Mouse (Mus musculus) spleen, postnatal 10 days (tissue): ENCODE results near the gene Pdxk.

Source experiments
- DNase-seq, 2 experiments: peaks; one replicate each; pipeline ENCODE4 v3.0.0; 2021 to 2022; ENCODE audit warnings: low spot score in 2 of 2

Pdxk gene

DNA sequence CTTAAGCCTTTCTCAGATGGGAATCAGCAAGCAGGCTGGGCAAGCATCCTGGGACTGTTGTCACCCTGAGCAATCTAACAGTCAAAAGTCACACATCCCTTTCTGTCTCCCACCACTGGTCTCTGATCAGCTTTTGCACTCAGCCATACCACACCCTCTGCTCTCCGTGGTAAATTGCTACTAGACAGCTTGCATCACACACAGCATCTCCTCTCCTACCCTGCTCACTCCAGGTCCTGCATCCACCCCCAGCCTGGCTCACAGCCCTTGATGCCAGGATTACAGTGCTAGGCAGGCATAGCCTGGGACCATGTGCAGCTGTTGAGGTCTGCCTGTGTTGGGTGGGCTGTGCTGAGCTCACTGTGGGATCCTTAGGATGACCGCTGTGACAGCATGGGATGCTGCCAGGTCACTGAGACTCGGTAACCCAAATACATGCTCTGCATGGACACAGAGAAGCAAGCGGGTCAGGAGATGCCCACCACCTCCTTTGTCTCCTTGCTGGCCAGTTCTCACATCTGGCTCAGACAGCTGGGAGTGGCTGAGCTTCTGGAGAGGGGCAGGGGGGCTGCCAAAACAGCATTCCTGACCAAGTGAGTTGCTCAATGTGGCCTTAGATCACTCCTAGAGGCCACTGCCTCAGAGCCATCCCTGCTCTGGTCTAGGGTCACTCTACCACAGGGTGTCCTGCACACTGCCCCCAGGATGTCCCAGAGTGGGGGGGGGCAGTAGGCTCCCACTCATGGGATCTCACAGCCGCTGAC, 6.2 kb downstream of the Pdxk start:
- DNase-seq: no peak

DNA sequence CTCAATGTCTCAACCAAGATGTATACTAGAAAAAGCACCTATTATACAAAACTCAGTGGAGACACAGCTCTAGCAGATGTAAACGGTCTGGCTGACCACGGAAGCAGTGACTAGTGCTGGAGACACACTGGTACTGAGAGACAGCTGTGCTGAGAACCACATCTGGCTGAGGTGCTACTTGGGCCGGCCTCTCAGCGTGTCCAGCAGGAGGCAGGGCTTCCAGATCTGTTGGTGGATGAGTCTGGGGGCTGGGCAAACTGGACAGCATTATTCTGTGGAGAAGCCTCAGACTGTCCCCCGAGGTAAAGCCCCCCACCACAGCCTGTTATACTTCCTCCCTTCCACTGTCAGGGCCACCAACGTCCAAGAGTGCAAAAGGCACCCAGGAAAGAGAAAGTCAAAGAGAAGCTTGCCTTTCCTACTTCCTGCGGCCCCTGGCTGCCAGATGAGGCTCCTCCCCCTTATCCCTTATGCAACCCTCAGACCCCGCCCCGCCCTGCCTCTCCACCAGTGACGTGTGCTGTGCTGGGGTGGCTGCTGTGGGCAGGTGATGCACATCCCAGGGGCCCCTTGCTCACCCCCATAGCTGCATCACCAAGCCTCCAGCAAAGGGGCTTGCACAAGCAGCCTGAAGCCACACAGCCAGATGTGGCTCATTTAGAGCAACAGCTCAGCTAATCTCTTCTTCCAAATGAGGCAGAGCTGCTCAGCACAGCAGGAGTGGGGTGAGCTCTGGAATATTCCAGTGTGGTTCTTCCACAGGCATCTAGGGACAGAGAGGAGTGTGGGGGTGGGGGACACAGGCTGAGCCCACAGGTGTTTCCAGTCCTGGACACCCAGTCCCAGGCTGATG, 7.1 kb downstream of the Pdxk start:
- DNase-seq: peak in 1 of 2 experiments; percentile 72

DNA sequence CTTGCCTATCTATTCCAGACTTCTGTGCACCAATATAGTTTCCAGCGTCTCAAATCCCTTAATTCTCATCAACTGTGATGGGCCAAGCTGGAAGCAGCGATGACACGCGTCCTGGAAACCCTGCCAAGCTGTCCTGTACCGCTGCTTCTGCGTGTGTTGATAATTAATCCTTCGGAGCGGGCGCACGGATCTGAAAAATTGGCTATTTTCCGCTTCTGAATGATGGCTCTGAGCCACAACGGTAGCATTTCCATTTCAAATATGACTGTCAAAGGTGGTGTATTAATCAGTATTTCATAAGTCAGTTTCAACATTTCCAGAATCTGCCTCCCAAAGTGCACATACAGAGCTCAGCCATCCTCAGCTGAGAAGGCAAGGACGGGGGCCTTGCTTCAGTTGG, 8.1 kb downstream of the Pdxk start:
- no peak for DNase-seq

DNA sequence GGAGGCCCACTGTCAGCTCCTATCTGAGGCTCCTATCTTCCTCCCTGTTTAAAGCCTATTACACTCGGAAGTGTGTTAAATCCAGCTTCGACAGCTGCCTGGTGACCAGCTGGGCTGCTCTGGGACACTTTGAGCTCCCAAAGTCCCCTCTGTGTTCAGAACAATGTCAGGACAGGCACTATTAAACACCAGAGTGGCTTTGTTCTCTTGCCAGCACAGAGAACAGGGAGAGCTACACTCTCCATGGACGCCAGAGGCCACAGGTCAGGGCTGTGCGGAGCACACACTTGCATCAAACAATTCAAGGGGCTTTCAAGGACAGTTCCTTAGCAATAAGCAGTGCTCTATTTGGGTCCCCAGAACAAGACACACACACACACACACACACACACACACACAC, 12.1 kb downstream of the Pdxk start:
- no peak for DNase-seq

DNA sequence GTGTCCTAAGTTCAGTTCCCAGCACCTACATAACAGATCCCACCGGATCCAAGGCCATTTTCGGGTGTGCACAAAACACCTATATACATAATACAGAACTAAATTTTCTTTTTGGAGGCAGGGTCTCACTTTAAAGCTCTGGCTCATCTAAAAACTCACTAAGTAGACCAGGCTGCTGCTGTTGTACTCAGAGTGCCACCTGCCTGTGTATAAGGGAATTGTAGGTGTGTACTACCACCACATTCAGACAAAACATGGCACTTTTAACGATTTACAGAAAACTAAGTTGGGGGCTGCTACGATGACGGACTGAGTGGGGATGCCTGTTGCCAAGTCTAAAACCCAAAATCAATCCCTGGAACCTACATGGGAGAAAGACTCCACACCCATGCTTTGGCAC, 14.0 kb downstream of the Pdxk start:
- no peak for DNase-seq

DNA sequence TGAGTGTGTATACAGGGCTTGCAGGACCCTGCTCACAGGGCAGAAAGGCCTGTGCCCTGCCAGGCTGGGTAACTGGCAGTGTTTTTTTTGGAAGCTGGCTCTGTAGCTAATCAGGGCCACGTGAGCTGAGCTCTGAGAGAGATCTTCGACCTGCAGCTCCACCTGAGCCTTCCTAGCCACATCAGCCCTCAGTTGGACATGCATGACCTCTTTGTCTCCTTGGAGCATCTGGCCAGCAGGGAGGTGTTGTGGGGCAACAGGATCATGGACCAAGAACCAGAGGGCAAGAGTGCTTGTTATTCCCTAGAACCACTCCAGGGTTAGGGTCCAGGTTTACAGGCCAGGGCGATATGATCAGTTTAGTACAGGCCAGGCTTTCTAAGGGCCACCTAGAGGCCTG, 17.4 kb downstream of the Pdxk start:
- no peak for DNase-seq

DNA sequence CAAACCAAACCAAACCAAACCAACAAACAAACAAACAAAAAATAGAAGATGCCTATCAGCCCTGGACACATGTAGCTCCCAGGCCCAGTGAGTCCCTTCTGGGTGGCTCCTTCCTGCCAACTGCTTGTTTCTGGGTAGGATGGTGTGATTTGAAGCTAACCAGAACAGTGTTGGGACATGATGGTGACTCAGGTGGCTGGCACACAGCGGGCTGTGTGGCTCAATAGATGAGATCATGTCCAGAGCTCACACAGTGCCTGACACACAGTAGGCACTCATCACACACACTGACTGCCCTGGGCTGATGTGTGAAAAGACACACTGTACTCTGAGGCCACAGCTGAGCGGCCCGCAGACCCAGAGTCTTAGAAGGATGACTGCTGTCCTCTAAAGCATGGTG, 18.6 kb downstream of the Pdxk start:
- DNase-seq: no peak

DNA sequence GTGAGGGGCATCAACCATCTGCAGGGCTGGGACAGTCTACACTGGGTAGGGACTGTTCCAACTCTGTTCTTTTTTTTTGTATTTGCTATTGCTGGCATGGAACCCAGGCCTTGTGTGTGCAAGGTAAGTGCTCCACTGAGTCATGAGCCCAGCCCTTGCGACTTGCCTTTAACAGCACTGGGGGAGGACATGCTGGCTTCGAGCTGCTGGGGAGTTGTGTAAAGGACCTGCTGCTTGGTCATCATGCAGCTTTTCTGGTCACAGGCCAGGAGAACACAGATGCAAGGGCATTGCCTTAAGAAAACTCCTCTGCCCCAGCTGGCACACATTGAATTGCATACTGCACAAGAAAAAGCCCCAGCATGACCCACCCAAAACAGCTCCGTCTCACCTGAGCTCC, 22.5 kb downstream of the Pdxk start:
- DNase-seq: no peak

DNA sequence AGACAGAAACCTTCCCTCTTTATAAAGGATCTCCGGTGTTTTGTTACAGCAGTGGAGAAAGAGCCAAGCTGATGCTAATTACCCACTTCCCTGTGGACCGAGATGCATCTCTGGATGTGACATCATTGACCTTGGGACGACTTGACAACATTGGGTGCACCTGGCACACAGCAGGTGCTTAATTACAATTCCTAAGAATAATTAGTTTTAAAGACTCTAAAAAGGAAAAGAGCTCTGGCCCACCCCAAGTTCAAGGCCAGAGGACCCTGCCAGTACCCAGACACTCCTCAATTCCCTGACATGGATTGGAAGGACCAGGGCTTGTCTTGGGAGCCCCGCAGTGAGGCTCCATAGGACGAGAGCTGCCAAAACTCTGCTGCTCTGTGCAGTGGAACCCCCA, 23.2 kb downstream of the Pdxk start:
- DNase-seq: no peak

DNA sequence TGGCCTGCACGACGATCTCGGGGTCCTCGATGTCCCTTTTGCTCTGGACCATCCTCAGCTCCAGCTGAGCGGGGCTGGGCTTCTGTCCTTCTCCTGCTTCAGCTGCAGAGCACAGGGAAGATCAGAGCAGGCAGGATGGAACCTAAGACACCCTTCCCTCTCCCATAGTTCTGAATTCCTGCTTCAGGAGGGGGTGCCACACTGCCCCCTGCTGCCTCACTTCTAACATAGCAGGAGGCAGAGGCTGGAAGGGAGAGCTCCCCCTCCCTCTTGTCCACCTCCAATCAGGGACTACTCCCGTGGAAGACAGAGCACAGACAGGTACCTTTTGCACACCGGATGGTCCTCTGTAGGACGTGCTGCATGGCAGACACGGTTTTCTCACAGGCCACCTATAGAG, 24.0 kb downstream of the Pdxk start:
- peak in 1 of 2 experiments; percentile 43 for DNase-seq

DNA sequence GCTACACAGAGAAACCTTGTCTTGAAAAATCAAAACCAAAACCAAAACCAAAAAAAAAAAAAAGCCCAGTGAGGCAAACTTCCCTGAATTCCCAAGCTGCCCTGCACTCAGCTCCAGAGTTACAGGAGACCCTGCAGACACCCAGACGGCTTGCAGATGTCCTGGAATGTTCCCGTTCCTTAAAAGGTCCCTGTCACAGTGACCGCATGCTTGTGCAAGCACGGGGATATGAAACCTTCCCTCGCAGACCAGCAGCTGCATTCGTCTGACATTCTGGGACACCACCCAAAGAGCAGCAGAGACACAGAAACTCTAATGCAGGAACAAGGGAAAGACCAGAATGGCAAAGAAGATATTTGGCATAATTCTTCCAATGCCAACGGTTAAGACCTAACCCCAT, 24.8 kb downstream of the Pdxk start:
- no peak for DNase-seq

DNA sequence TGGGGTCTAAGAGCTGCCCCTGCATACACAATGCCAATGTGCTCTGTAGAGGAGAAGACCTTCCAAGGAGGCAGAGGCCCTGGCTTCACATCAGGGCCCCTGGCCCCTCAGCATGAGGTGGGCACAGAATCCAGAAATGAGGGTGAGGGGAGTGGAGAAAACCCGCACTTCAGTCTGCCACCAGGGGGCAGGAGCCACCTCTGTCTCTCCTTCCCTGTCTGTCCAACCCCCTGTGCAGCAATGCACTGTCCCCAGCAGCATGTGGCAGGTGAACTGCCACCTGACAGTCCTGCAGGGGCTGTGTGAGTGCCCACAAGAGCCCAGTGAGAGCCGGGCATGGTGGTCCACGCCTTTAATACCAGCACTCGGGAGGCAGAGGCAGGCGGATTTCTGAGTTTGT, 25.2 kb downstream of the Pdxk start:
- DNase-seq: peak in 1 of 2 experiments; percentile 52

DNA sequence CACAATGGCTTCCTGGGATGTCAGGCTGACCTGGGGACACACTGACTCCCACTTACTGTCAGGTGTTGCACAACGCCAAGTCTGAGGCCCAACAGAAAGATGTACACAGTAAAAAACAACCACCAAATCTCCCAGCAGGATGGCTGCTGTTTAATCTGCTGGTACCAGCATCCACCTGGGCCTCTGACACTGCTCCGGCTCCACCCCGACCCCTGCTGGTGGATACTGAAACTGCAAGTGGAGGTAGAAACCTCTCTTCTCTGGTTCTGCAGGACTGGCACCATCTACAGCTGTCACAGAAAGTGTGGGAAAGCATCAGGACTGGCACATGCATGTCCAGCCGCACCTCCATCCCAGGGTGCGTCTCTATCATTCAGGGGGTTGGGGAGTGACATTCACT, 26.7 kb downstream of the Pdxk start:
- DNase-seq: peak; percentile 87 to 93

DNA sequence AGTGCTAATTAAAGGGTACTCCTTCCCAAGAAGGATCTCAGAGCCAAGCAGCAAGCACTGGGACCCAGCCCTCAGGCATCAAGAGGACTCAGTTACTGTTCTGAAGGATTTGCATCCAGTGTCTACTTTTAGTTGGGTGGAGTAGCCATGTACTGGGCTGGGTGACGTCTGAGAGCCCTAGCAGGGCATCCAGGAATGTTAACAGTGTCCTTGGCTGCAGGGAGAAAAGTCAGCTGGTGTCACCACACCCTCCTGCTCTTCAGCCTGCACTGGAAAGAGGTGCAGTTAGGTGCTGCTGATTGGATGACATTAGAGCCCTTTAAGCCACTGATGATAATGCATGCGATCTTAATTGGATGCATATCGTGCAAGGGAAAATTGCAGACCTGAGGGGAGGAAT, 31.9 kb downstream of the Pdxk start:
- no peak for DNase-seq

DNA sequence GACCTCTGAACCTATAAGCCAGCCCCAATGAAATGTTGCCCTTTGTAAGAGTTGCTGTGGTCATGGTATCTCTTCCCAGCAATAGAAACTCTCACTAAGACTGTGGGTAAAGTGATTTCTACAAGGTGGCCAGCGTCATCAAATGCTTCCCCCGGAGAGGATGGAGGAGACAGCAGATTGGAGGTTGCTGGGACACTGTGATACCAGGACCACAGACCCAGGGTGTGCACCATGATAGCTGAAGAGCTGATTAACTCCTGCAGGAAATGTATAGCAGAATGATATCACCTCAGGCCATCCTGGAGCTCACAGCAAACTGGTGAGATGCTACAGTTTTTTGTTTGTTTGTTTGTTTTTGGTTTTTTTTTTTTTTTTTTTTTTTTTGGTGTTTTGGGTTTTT, 35.0 kb downstream of the Pdxk start:
- DNase-seq: no peak

DNA sequence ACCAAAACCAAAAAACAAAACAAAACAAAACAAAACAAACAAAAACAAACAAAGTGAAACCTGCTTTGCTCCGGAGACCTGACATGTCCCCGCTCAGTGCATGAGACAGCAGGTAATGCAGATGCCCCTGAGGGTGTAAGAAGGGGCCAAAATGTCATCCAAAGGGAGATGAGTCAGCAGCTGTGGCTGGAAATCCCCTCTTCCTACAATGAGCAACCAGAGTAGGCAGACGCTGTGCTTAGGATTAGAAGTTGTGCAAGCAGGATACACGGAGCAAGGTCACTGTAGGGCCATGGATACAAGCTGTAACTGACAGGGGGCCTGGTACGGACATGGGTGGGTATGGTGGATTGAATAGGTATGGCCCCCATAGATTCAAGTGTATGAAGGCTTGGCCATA, 35.6 kb downstream of the Pdxk start:
- DNase-seq: no peak

DNA sequence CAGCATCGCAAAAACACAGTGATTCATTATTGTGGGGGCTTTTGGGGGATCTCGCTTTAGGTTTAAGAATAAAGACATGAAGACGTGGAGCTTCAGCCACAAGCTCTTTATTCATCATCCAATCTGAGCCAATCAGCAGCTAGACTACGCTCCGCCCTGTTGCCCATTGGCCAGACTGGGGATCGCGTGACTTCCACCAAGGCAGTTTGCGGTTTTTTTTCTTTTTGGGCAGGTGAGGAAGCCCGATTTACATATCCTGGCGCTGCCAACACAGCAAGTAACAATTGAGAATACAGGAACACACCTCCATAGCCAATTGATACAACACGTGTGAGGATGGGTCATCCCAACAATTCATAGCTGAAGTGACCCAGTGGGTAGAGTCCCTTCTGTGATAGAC, 36.7 kb downstream of the Pdxk start:
- no peak for DNase-seq

DNA sequence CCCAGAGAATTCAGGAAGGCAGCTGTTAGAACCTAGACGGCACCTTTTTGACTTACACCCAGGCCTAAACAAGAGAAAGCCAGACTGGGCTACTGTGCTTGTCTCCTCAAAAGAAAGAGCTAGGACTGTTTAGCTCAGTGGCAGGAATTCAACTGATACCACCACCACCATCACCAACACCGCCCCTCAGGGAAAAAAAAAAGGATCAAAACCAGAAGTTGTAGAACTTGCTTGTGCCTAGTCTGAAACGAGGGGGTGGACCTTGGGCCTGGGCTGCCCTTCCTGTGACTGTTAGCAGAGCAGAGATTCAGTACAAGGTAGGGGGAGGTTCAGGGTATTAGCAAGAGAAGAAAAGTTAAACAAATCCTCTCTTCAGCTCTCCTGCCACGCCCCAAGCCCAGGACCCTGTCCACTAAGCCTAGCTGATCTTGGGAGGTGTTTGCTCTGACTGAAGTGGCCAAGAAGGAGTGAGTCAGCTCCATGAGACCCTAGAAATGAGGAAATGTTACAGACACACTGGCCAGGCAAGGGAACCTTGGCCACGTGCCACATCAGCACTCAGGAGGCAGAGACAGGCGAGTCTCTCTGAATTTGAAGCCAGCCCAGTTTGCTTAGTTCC, 38.5 kb downstream of the Pdxk start:
- DNase-seq: peak in 1 of 2 experiments; percentile 43

DNA sequence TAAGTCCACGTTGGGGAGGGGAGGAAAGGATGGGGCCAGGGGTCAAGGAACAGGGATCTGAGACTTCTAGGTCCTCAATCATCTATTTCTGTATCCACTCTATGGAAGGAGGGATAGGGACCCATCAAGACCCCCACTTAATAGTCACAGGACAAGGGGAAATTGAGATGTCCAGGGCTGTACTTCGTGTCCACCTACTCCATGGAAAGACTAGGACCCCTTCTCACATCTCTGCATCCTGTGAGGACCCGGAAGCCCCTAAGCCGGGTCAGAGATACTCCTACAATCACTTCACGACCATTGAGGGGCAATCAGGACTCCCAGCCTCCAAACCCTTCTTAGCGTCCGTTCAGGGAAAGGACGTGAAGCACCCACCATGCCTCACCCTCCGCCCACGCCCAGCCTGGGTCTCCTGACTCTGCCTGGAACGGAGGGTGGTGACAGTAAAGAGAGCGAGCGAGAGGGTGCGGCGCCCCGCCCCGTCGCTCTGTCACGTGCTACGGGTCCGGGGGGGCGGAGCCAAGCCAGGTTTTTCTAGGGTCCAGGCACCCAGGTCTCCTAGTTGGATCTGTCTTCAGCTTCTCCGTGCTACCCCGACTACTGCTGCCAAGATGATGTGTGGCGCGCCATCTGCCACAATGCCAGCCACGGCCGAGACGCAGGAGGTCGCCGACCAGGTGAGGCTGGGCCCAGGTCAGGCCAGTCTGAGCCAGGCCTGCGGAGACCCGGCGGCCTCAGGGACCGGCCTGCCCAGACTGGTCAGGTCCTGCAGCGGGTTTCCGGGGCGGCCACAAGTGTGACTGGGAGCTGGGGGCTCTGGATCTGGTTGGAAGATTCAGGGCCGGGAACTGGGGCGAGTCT, 39.4 kb downstream of the Pdxk start, which contains the start of gene Cstb:
Gene Cstb (plus strand): TSS at position 489 of the 861 bp plus-strand sequence.
- DNase-seq: peak; percentile 73 to 88

DNA sequence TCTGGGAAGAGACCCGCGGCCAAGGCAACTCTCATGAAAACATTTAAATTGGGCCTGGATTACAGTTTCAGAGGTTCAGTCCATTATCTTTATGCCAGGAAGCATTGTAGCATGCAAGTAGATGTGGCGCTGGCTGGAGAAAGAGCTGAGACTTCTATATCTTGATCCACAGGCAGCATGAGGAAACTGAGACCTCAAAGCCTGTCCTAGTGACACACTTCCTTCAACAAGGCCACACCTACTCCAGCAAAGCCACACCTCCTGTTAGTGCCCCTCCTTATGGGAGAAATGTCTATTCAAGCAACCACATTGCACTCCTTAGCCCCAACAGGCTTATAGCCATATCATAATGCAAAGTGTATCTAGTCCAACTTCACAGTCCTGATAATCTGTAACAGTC, 42.2 kb downstream of the Pdxk start:
- DNase-seq: no peak

DNA sequence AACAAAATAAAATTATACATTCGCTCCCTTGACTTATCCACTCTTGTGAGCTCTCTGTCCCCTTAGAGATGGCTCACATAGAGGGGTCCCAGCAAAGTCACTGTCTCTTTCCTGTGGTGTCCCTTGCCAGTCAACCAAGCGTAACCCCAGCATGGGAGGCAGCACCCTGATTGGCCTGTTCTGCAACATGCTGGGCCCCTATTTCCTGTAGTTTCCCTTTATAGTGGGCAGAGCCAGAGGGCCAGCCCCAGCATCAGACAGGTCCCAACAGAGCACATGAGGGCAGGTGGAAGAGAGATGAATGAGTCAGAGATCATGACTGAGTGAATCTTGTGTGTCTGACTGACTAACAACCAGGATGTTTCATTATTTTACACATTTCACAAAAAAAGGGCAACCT, 43.8 kb downstream of the Pdxk start:
- no peak for DNase-seq

DNA sequence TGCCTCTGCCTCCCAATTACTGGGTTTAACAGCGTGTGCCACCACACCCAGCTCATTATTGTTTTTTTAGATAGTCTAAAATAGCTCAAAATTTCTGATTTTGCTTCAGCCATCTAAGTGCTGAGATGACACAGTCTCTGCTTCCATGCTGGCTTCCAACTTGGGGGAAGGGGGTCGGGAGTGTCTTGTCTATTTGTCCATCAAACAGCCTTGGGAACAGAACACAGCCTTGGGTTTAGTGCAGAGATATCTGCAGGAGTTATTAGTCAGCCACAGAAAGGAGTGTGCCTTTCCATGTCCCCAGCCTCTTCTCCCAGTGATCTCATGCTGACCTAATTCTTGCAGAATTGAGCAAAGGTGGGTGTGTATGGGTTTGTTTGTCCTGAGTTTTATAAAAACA, 46.0 kb downstream of the Pdxk start:
- no peak for DNase-seq
